Mouse (Mus musculus) kidney, postnatal 25 days (tissue): ENCODE measurements around the gene Samd4b.
"Not testable (repeated sequence)": the region's sequence is repeated elsewhere in the genome, so short reads cannot be mapped to it uniquely, and the experiment has no call there.

Source experiments
- DNase-seq, 2 experiments: peaks; one replicate each; pipeline ENCODE4 v3.0.0; 2021; ENCODE audit warnings: mixed read lengths in 2 of 2

The Samd4b gene

GRCm38 (mm10) chr7:28398000-28398399, 199.9 kb downstream of the Samd4b start:
- peak in 1 of 2 experiments; percentile 64 for DNase-seq

GRCm38 (mm10) chr7:28395425-28395824, 202.5 kb downstream of the Samd4b start:
- peak in 1 of 2 experiments; percentile 14 for DNase-seq

GRCm38 (mm10) chr7:28393272-28393951, 204.5 kb downstream of the Samd4b start:
- DNase-seq = peak in 1 of 2 experiments; percentile 34

GRCm38 (mm10) chr7:28392429-28393271, 205.3 kb downstream of the Samd4b start, which contains the start of the genes Med29 and Paf1:
Gene Med29 (minus strand): TSS chr7:28392708.
Gene Paf1 (plus strand): TSS chr7:28392951.
- DNase-seq = peak; percentile 98 to 99

GRCm38 (mm10) chr7:28390331-28390730, 207.6 kb downstream of the Samd4b start:
- peak in 1 of 2 experiments; percentile 16 for DNase-seq

- DNase-seq = not testable (repeated sequence)
Observed at GRCm38 (mm10) chr7:28387384-28387783, 210.6 kb downstream of the Samd4b start.

GRCm38 (mm10) chr7:28386877-28387276, 211.1 kb downstream of the Samd4b start:
- peak in 1 of 2 experiments; percentile 38 for DNase-seq

GRCm38 (mm10) chr7:28386462-28386861, 211.5 kb downstream of the Samd4b start:
- DNase-seq = peak; percentile 90 to 96

GRCm38 (mm10) chr7:28386007-28386406, 211.9 kb downstream of the Samd4b start:
- DNase-seq = peak; percentile 21 to 55

GRCm38 (mm10) chr7:28385196-28385595, 212.7 kb downstream of the Samd4b start:
- no peak for DNase-seq

GRCm38 (mm10) chr7:28384162-28384561, 213.8 kb downstream of the Samd4b start:
- no peak for DNase-seq

- DNase-seq = no peak
Observed at GRCm38 (mm10) chr7:28383606-28384005, 214.3 kb downstream of the Samd4b start.

GRCm38 (mm10) chr7:28382981-28383396, 215.0 kb downstream of the Samd4b start:
- DNase-seq = peak; percentile 65 to 91

- DNase-seq = no peak
Observed at GRCm38 (mm10) chr7:28382347-28382951, 215.5 kb downstream of the Samd4b start.

- DNase-seq = peak; percentile 91 to 96
Observed at GRCm38 (mm10) chr7:28381938-28382337, 216.0 kb downstream of the Samd4b start.

GRCm38 (mm10) chr7:28381017-28381790, 216.7 kb downstream of the Samd4b start:
- peak; percentile 80 to 90 for DNase-seq

- DNase-seq = no peak
Observed at GRCm38 (mm10) chr7:28380237-28381016, 217.5 kb downstream of the Samd4b start, which contains the start of gene Zfp36. Gene Zfp36 (minus strand): TSS chr7:28380253.

- peak; percentile 98 to 99 for DNase-seq
Observed at GRCm38 (mm10) chr7:28378769-28379651, 218.9 kb downstream of the Samd4b start.

- peak; percentile 84 to 94 for DNase-seq
Observed at GRCm38 (mm10) chr7:28378066-28378690, 219.8 kb downstream of the Samd4b start.
